Comparison of ENCODE assay signal across 20 mouse cellular contexts in genomic region chr10:94505248-94505772, GRCm38 (mm10).
A peak's percentile ranks its signal among the peaks of the same experiment; 100 is the strongest.
DNase-seq lines count a peak whose midpoint lies in the region; ATAC-seq and TF ChIP-seq lines count a peak whose summit lies in the region.
"Had no signal": no experiment of that assay in that cellular context is flagged by ENCODE, and none has a peak within 500 bp of the region (broad histone marks: within the 10 kb centered on the region; RNA-seq: fewer than 3 reads in every experiment).

No protein-coding gene starts in this region.

- ATAC-seq in kidney, embryonic 14.5 days (ENCODE audit: low FRiP score, low TSS enrichment): no peak
- ATAC-seq in stomach, embryonic 15.5 days (ENCODE audit: insufficient read depth, low FRiP score, low read depth): no peak
- no peak for ATAC-seq in stomach, postnatal 0 days (ENCODE audit: low FRiP score, low TSS enrichment)
- ATAC-seq: forebrain, embryonic 14.5 days had no signal

- H3K4me1 ChIP-seq in kidney, embryonic 14.5 days (ENCODE audit: control insufficient read depth, insufficient read depth, low read length): 0 out of 2 replicates have a peak, but pooled peaks cover 5% of the 10 kb centered on the region
- no peaks in the 10 kb centered on the region for H3K4me1 ChIP-seq in stomach, embryonic 15.5 days
- no peaks in the 10 kb centered on the region for H3K4me1 ChIP-seq in stomach, postnatal 0 days (replicated peaks; ENCODE audit: control insufficient read depth, insufficient read depth)
- H3K4me1 ChIP-seq in small intestine, adult 2 months (ENCODE audit: control insufficient read depth, insufficient read depth, insufficient read length, low read length): no peaks in the 10 kb centered on the region

- H3K9ac ChIP-seq in kidney, embryonic 14.5 days (ENCODE audit: low read depth, low read length): no peak overlapping the region
- H3K9ac ChIP-seq in stomach, embryonic 15.5 days: no peak overlapping the region
- no peak overlapping the region for H3K9ac ChIP-seq in stomach, postnatal 0 days (ENCODE audit: low read length)
- H3K9ac ChIP-seq: liver, embryonic 14.5 days; neural tube, embryonic 15.5 days had no signal

- H3K36me3 ChIP-seq in kidney, embryonic 14.5 days (ENCODE audit: control insufficient read depth, insufficient read depth, low read length): no peaks in the 10 kb centered on the region
- no peaks in the 10 kb centered on the region for H3K36me3 ChIP-seq in stomach, embryonic 15.5 days
- no peaks in the 10 kb centered on the region for H3K36me3 ChIP-seq in stomach, postnatal 0 days (ENCODE audit: control insufficient read depth, insufficient read depth, low read length)
- H3K36me3 ChIP-seq in small intestine, adult 2 months (ENCODE audit: control insufficient read depth, insufficient read depth, low read length): no peaks in the 10 kb centered on the region
- H3K36me3 ChIP-seq: hindbrain, embryonic 10.5 days; limb, embryonic 10.5 days; neural tube, embryonic 15.5 days had no signal

- DNase-seq in gastrocnemius, adult 2 months: no peak
- DNase-seq in gastrocnemius, postnatal 36 days: no peak
- DNase-seq in kidney, adult 11 months: no peak
- no peak for DNase-seq in stomach, postnatal 0 days (ENCODE audit: low spot score)
- DNase-seq in right cerebral cortex, postnatal 10 days (ENCODE audit: low spot score in 2 of 2): no peak
- DNase-seq: cerebellum, adult 11 months; cerebellum, postnatal 14 days; kidney, adult 9 months; lung, postnatal 10 days had no signal

- peak overlapping the region; percentile 36 for H3K4me3 ChIP-seq in gastrocnemius, adult 2 months
- no peak overlapping the region for H3K4me3 ChIP-seq in kidney, embryonic 14.5 days (ENCODE audit: low read length)
- H3K4me3 ChIP-seq in stomach, embryonic 15.5 days (replicated peaks): no peak overlapping the region
- H3K4me3 ChIP-seq in stomach, postnatal 0 days (ENCODE audit: low read depth, low read length): no peak overlapping the region
- peak overlapping the region; percentile 23; the same call in 1 of the 2 replicates for H3K4me3 ChIP-seq in small intestine, adult 2 months (ENCODE audit: low read depth, low read length)
- H3K4me3 ChIP-seq: hindbrain, embryonic 10.5 days; left cerebral cortex, adult 2 months; limb, embryonic 10.5 days; myocyte; neural tube, embryonic 15.5 days had no signal

- TF ChIP-seq EP300 in stomach, postnatal 0 days (optimal IDR thresholded peaks at IDR 0.05): no peak

- WGBS in kidney, embryonic 14.5 days: 54% methylated on average over 16 of the region's 16 CpGs
- 64% methylated on average over 16 of the region's 16 CpGs for WGBS in stomach, embryonic 15.5 days
- WGBS in stomach, postnatal 0 days: 70% methylated on average over 16 of the region's 16 CpGs
- 75% methylated on average over 16 of the region's 16 CpGs for WGBS in small intestine, adult 2 months

- H3K27me3 ChIP-seq in kidney, embryonic 14.5 days (ENCODE audit: control insufficient read depth, insufficient read depth, low read length): no peaks in the 10 kb centered on the region
- no peaks in the 10 kb centered on the region for H3K27me3 ChIP-seq in stomach, embryonic 15.5 days (replicated peaks)
- H3K27me3 ChIP-seq in stomach, postnatal 0 days (ENCODE audit: control insufficient read depth, insufficient read depth, low read length): no peaks in the 10 kb centered on the region
- H3K27me3 ChIP-seq in small intestine, adult 2 months (ENCODE audit: control insufficient read depth, insufficient read depth, low read length): no peaks in the 10 kb centered on the region
- H3K27me3 ChIP-seq: neural tube, embryonic 15.5 days had no signal

- H3K9me3 ChIP-seq in kidney, embryonic 14.5 days (ENCODE audit: control insufficient read depth, low read length): no peaks in the 10 kb centered on the region
- no peaks in the 10 kb centered on the region for H3K9me3 ChIP-seq in stomach, embryonic 15.5 days
- H3K9me3 ChIP-seq in stomach, postnatal 0 days (ENCODE audit: control insufficient read depth, low read length): no peaks in the 10 kb centered on the region
- H3K9me3 ChIP-seq: hindbrain, embryonic 10.5 days; limb, embryonic 10.5 days; neural tube, embryonic 15.5 days had no signal

- TF ChIP-seq POLR2A in small intestine, adult 2 months (IDR thresholded peaks at IDR 0.05; ENCODE audit: low read depth, low read length): no peak

- intact Hi-C loops in gastrocnemius, adult 2 months (cut with DNase I): no loop called here
- intact Hi-C loops in gastrocnemius, postnatal 36 days (cut with DNase I): no loop called here

- TF ChIP-seq CTCF in gastrocnemius, adult 2 months (IDR thresholded peaks at IDR 0.05): no peak
- no peak for TF ChIP-seq CTCF in stomach, postnatal 0 days (IDR thresholded peaks at IDR 0.05; ENCODE audit: low read depth)
- TF ChIP-seq CTCF in small intestine, adult 2 months (IDR thresholded peaks at IDR 0.05; ENCODE audit: extremely low read depth, insufficient read length, insufficient replicate concordance, low read depth, low read length): no peak

- H3K27ac ChIP-seq in gastrocnemius, adult 2 months: peak overlapping the region; percentile 66
- H3K27ac ChIP-seq in kidney, embryonic 14.5 days (ENCODE audit: low read depth, low read length): no peak overlapping the region
- 0 out of 2 replicates have a peak overlapping the region, but pooled peaks have one; percentile 31 for H3K27ac ChIP-seq in stomach, embryonic 15.5 days
- H3K27ac ChIP-seq in stomach, postnatal 0 days (replicated peaks): no peak overlapping the region
- H3K27ac ChIP-seq in small intestine, adult 2 months (ENCODE audit: insufficient read depth, low read depth, low read length): no peak overlapping the region
- H3K27ac ChIP-seq: hindbrain, embryonic 10.5 days; left cerebral cortex, adult 2 months; limb, embryonic 10.5 days; liver, embryonic 14.5 days; neural tube, embryonic 15.5 days had no signal

- H3K4me2 ChIP-seq in kidney, embryonic 14.5 days (replicated peaks; ENCODE audit: low read depth, low read length): peak overlapping the region; percentile 8; the same call in 1 of the 2 replicates
- no peak overlapping the region for H3K4me2 ChIP-seq in stomach, embryonic 15.5 days
- H3K4me2 ChIP-seq in stomach, postnatal 0 days (replicated peaks; ENCODE audit: low read depth): no peak overlapping the region
- H3K4me2 ChIP-seq: midbrain, embryonic 11.5 days; neural tube, embryonic 15.5 days had no signal

Comparison
In these comparisons a context has a peak if more than half of its experiments do, and no peak if none do; other contexts are left out.
1. H3K27ac ChIP-seq: peak in gastrocnemius, adult 2 months (single experiment) and stomach, embryonic 15.5 days (single experiment); none in kidney, embryonic 14.5 days (single experiment), stomach, postnatal 0 days (single experiment) and small intestine, adult 2 months (single experiment).
2. H3K4me3 ChIP-seq: peak in gastrocnemius, adult 2 months (single experiment) and small intestine, adult 2 months (single experiment); none in kidney, embryonic 14.5 days (single experiment), stomach, embryonic 15.5 days (single experiment) and stomach, postnatal 0 days (single experiment).